Mouse (Mus musculus): Measurements from ENCODE around the gene Gm49405.

GRCm38 (mm10) chr19:3955033-3955432, 45.4 kb upstream of the Gm49405 start:
- TF ChIP-seq JUND (IDR thresholded peaks at IDR 0.05; ENCODE audit: low read depth, low read length) (no peak), CTCF (IDR thresholded peaks at IDR 0.05 in 2 of 3, conservative IDR thresholded peaks at IDR 0.05 in 1 of 3; ENCODE audit: control insufficient read depth in 1 of 3, insufficient read depth in 1 of 3, low read depth in 2 of 3, low read length in 3 of 3, poor library complexity in 1 of 3, severe bottlenecking in 1 of 3) (no peak), MAFK (IDR thresholded peaks at IDR 0.05; ENCODE audit: borderline replicate concordance, low read depth, low read length) (no peak), EP300 (IDR thresholded peaks at IDR 0.05; ENCODE audit: low read depth in 1 of 2, low read length in 2 of 2) (no peak), TCF12 (IDR thresholded peaks at IDR 0.05; ENCODE audit: low read depth, low read length) (no peak), TAL1 (IDR thresholded peaks at IDR 0.05; ENCODE audit: low read length) (no peak), KAT2A (conservative IDR thresholded peaks at IDR 0.05; ENCODE audit: low read depth, low read length) (no peak)

Data from MEL (cell line).